Mouse (Mus musculus) midbrain, embryonic 14.5 days (tissue): ENCODE measurements at regions not wholly inside any gene's neighbourhood (a gene's known extent, or its start where the extent isn't known, plus 50 kb on each side); places are given as distances from the start of the nearest gene placed in this dataset.

Experiments used
- ATAC-seq: fragments of 200-750 bp; cut with Nextera tagmentation; 2 replicates; pipeline ENCODE4 v1.8.0; 2017; ENCODE audit warnings: moderate number of reproducible peaks, moderate library complexity; ENCODE audit not compliant: low FRiP score, low TSS enrichment
- DNase-seq: peaks from one replicate; pipeline ENCODE4 v3.0.0-alpha.2; 2015
- H3K27ac ChIP-seq: fragments of 300-500 bp; sonication (generic); replicated peaks from 2 replicates; pipeline ENCODE4 v1.5.1; 2014; ENCODE audit warnings: mild to moderate bottlenecking, low read depth, low read length, moderate library complexity
- H3K27me3 ChIP-seq: fragments of 300-500 bp; sonication (generic); 2 replicates; pipeline ENCODE4 v1.6.1; 2014; ENCODE audit warnings: low read length, control low read depth, mixed read lengths; ENCODE audit not compliant: control insufficient read depth, insufficient read depth
- H3K36me3 ChIP-seq: fragments of 300-500 bp; sonication (generic); 2 replicates; pipeline ENCODE4 v1.6.1; 2014; ENCODE audit warnings: low read length, control low read depth; ENCODE audit not compliant: control insufficient read depth, insufficient read depth
- H3K4me1 ChIP-seq: fragments of 300-500 bp; sonication (generic); 2 replicates; pipeline ENCODE4 v1.6.1; 2014; ENCODE audit warnings: mild to moderate bottlenecking, antibody characterized with exemption, low read length, control low read depth; ENCODE audit not compliant: control insufficient read depth, insufficient read depth
- H3K4me2 ChIP-seq: fragments of 300-500 bp; sonication (generic); 2 replicates; pipeline ENCODE4 v1.6.1; 2014; ENCODE audit warnings: mild to moderate bottlenecking, low read length, moderate library complexity
- H3K4me3 ChIP-seq: fragments of 300-500 bp; sonication (generic); replicated peaks from 2 replicates; pipeline ENCODE4 v1.5.1; 2014; ENCODE audit warnings: low read depth, low read length
- H3K9ac ChIP-seq: fragments of 300-500 bp; sonication (generic); replicated peaks from 2 replicates; pipeline ENCODE4 v1.6.1; 2014; ENCODE audit warnings: mild to moderate bottlenecking, low read length, moderate library complexity
- H3K9me3 ChIP-seq: fragments of 300-500 bp; sonication (generic); 2 replicates; pipeline ENCODE4 v1.6.1; 2016; ENCODE audit warnings: low read length, control low read depth, mixed read lengths; ENCODE audit not compliant: control insufficient read depth
- WGBS: fragments of 180-500 bp; shearing (Covaris S2); extraction: QIAGEN DNeasy Blood & Tissue Kit; methylation state at CpG from one replicate; pipeline ENCODE4 v1.1.7; 2014; 5-methylcytosine and 5-hydroxymethylcytosine counted together

GRCm38 (mm10) chr1:164678303-164678702 lies 118.1 kb upstream of the Dpt start:
- H3K4me1 ChIP-seq, result no peaks in the 10 kb centered on the region
- WGBS, result 83% methylated on average over 3 of the region's 3 CpGs
- no peaks in the 10 kb centered on the region for H3K9me3 ChIP-seq
- H3K27ac ChIP-seq, result no peak overlapping the region
- H3K4me2 ChIP-seq, result no peak overlapping the region
- no peak overlapping the region for H3K4me3 ChIP-seq
- H3K27me3 ChIP-seq, result no peaks in the 10 kb centered on the region
- no peak for DNase-seq
- H3K9ac ChIP-seq, result no peak overlapping the region
- no peaks in the 10 kb centered on the region for H3K36me3 ChIP-seq
- ATAC-seq, result no peak

DNA sequence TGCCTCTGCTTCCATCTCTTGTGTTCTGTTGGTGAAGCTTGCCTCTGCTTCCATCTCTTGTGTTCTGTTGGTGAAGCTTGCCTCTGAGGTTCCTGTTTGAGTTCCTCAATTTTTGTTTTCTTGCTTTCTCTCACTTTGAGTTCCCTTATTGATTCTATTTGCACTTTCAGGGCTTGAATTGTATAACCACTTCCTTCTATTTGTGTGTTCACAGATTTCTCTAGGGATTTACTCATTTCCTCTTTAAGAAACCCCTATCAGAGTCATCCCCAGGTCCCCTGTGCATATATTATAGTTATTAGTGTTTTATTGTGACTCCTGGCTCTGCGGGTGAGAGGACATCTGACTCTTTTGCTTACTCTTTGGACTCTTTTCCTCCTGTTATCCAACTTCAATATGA lies 144.2 kb upstream of the Dpt start:
- no peaks in the 10 kb centered on the region for H3K4me1 ChIP-seq
- H3K9ac ChIP-seq, result no peak overlapping the region
- H3K27me3 ChIP-seq, result no peaks in the 10 kb centered on the region
- 94% methylated on average over 1 of the region's 1 CpGs for WGBS
- no peak overlapping the region for H3K4me2 ChIP-seq
- DNase-seq (no peak), ATAC-seq (no peak)
- H3K4me3 ChIP-seq, result no peak overlapping the region
- no peaks in the 10 kb centered on the region for H3K9me3 ChIP-seq
- H3K36me3 ChIP-seq, result no peaks in the 10 kb centered on the region
- H3K27ac ChIP-seq, result no peak overlapping the region

- H3K9me3 ChIP-seq, result no peaks in the 10 kb centered on the region
- no peaks in the 10 kb centered on the region for H3K36me3 ChIP-seq
- no peaks in the 10 kb centered on the region for H3K27me3 ChIP-seq
- H3K4me3 ChIP-seq, result no peak overlapping the region
- no peak for DNase-seq
- no peak for ATAC-seq
- WGBS, result 90% methylated on average over 7 of the region's 7 CpGs
- H3K9ac ChIP-seq, result no peak overlapping the region
- H3K27ac ChIP-seq, result no peak overlapping the region
- H3K4me1 ChIP-seq, result no peaks in the 10 kb centered on the region
- H3K4me2 ChIP-seq, result no peak overlapping the region
Observed at GRCm38 (mm10) chr1:164637901-164638462, 158.5 kb upstream of the Dpt start.

DNA sequence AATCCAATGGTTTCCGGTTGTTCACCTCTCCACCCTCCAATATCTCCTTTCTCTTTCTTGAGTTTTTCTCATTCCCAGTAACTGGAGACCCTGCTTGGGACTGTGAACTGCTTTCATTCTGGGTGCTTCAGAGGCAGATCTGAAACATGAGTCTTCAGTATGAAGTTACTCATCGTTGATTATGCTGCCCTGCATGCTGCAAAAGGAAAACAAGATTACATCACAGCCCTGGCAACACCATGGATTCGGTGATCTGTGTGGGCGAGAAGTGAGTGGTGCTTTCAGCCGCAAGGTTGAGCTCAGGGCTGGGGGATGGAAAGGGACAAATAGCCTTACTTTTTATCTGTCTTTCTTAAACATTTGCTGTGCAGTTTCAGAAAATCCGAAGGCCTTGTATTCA lies 164.8 kb upstream of the Dpt start:
- Histone ChIP-seq H3K4me2 (no peak overlapping the region), H3K27me3 (no peaks in the 10 kb centered on the region), H3K4me1 (no peaks in the 10 kb centered on the region), H3K4me3 (no peak overlapping the region), H3K9me3 (no peaks in the 10 kb centered on the region), H3K27ac (no peak overlapping the region), H3K9ac (no peak overlapping the region), H3K36me3 (no peaks in the 10 kb centered on the region)
- WGBS, result 83% methylated on average over 6 of the region's 6 CpGs
- ATAC-seq (no peak), DNase-seq (no peak)

DNA sequence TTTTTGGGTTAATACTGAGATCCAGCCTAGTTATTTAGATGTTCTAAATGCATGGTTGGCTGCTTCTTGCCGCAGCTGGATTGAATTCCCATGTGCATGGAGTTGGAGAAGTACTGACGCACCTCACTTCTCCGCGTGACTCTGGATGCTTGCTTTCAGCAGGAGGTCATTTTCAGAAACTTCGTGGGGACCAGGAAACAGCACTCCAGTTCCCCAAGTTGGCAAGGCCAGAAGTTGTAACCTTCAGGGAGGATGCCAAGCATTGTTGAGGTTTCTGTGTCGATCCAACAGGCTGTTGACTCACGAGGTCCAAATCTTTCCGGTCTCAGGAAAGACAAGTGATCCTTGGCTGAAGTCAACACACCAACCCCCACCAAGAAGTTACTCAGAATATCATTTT lies 167.6 kb upstream of the Dpt start:
- H3K9ac ChIP-seq, result no peak overlapping the region
- no peak overlapping the region for H3K4me3 ChIP-seq
- H3K27ac ChIP-seq, result no peak overlapping the region
- no peak for DNase-seq
- H3K4me2 ChIP-seq, result no peak overlapping the region
- no peaks in the 10 kb centered on the region for H3K4me1 ChIP-seq
- H3K9me3 ChIP-seq, result no peaks in the 10 kb centered on the region
- no peaks in the 10 kb centered on the region for H3K36me3 ChIP-seq
- 86% methylated on average over 8 of the region's 8 CpGs for WGBS
- no peaks in the 10 kb centered on the region for H3K27me3 ChIP-seq
- no peak for ATAC-seq

- Histone ChIP-seq H3K9me3 (no peaks in the 10 kb centered on the region), H3K27ac (no peak overlapping the region), H3K27me3 (no peaks in the 10 kb centered on the region), H3K9ac (no peak overlapping the region), H3K4me2 (no peak overlapping the region), H3K4me3 (no peak overlapping the region), H3K4me1 (no peaks in the 10 kb centered on the region), H3K36me3 (no peaks in the 10 kb centered on the region)
- WGBS, result 98% methylated on average over 4 of the region's 4 CpGs
- DNase-seq (no peak), ATAC-seq (no peak)
Observed at GRCm38 (mm10) chr1:164622946-164623345, 164.8 kb upstream of the Atp1b1 start.

GRCm38 (mm10) chr1:164622417-164622816 lies 164.3 kb upstream of the Atp1b1 start:
- WGBS, result 90% methylated on average over 3 of the region's 3 CpGs
- H3K4me2 ChIP-seq, result no peak overlapping the region
- H3K4me1 ChIP-seq, result no peaks in the 10 kb centered on the region
- H3K9me3 ChIP-seq, result no peaks in the 10 kb centered on the region
- no peaks in the 10 kb centered on the region for H3K27me3 ChIP-seq
- H3K27ac ChIP-seq, result no peak overlapping the region
- no peak overlapping the region for H3K9ac ChIP-seq
- ATAC-seq (no peak), DNase-seq (no peak)
- H3K4me3 ChIP-seq, result no peak overlapping the region
- no peaks in the 10 kb centered on the region for H3K36me3 ChIP-seq

- Histone ChIP-seq H3K9ac (no peak overlapping the region), H3K4me1 (no peaks in the 10 kb centered on the region), H3K4me2 (no peak overlapping the region), H3K27me3 (no peaks in the 10 kb centered on the region), H3K4me3 (no peak overlapping the region), H3K36me3 (no peaks in the 10 kb centered on the region), H3K9me3 (no peaks in the 10 kb centered on the region), H3K27ac (no peak overlapping the region)
- WGBS, result 79% methylated on average over 1 of the region's 1 CpGs
- DNase-seq (no peak), ATAC-seq (no peak)
Observed at GRCm38 (mm10) chr1:164620129-164620528, 162.0 kb upstream of the Atp1b1 start.

DNA sequence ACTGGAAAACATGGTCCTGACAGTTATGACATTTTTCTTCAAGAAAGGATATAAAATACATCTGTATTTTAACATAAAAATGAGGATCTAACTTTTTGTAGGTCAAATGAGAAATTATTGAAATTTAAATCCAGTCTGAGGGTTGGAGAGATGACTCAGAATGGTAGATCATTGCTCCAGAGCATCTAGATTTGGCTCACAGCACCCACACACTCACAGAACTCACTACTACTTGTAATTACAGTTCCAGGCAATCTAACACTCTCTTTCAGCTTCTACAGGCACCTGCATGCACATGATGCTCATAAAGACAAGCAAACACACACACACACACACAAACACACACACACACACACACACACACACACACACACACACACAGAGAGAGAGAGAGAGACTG lies 159.7 kb upstream of the Atp1b1 start:
- Histone ChIP-seq H3K4me3 (no peak overlapping the region), H3K4me1 (no peaks in the 10 kb centered on the region), H3K9me3 (no peaks in the 10 kb centered on the region), H3K27ac (no peak overlapping the region), H3K9ac (no peak overlapping the region), H3K36me3 (no peaks in the 10 kb centered on the region), H3K27me3 (no peaks in the 10 kb centered on the region), H3K4me2 (no peak overlapping the region)
- DNase-seq (no peak), ATAC-seq (no peak)
